8 mouse cellular contexts compared by ENCODE assay signal in genomic region chr17:63863012-63863630, GRCm38 (mm10). TPM values are rescaled to one million over a fixed set of nuclear protein-coding genes. Genes with fewer than 3 reads are reported as not detected.
A peak's percentile ranks its signal among the peaks of the same experiment; 100 is the strongest.
DNase-seq lines count a peak whose midpoint lies in the region; ATAC-seq and TF ChIP-seq lines count a peak whose summit lies in the region.

TSS of gene Fer (plus strand) at chr17:63863062.

- H3K4me3 ChIP-seq in layer of hippocampus, adult 2 months, result peak within 1 kb of the TSS; percentile 78
- H3K4me3 ChIP-seq in forebrain, embryonic 16.5 days (replicated peaks; ENCODE audit: low read length), result peak within 1 kb of the TSS; percentile 96
- peak within 1 kb of the TSS; percentile 98 for H3K4me3 ChIP-seq in hindbrain, embryonic 15.5 days
- H3K4me3 ChIP-seq in liver, embryonic 13.5 days (replicated peaks), result peak within 1 kb of the TSS; percentile 94
- H3K4me3 ChIP-seq in stomach, postnatal 0 days (ENCODE audit: low read depth, low read length), result peak within 1 kb of the TSS; percentile 90

- WGBS in forebrain, embryonic 16.5 days, result under 1% methylated on average over 41 of the region's 41 CpGs
- under 1% methylated on average over 41 of the region's 41 CpGs for WGBS in hindbrain, embryonic 15.5 days
- under 1% methylated on average over 41 of the region's 41 CpGs for WGBS in liver, embryonic 13.5 days (ENCODE audit: insufficient replicate concordance)
- 2% methylated on average over 41 of the region's 41 CpGs for WGBS in stomach, postnatal 0 days

- DNase-seq in layer of hippocampus, adult 2 months (ENCODE audit: low spot score in 2 of 2), result peak in 1 of 2 experiments; percentile 25
- no peak for DNase-seq in layer of hippocampus, adult 11-12 months (ENCODE audit: low spot score)
- DNase-seq in adrenal gland, postnatal 10 days, result no peak
- no peak for DNase-seq in liver, embryonic 13.5 days
- DNase-seq in stomach, postnatal 0 days (ENCODE audit: low spot score), result no peak
- no peak for DNase-seq in urinary bladder, postnatal 10 days (ENCODE audit: low spot score)

- no peaks in the 10 kb centered on the region for H3K9me3 ChIP-seq in forebrain, embryonic 16.5 days (ENCODE audit: control insufficient read depth, low read length)
- H3K9me3 ChIP-seq in hindbrain, embryonic 15.5 days, result no peaks in the 10 kb centered on the region
- H3K9me3 ChIP-seq in liver, embryonic 13.5 days (replicated peaks), result no peaks in the 10 kb centered on the region
- H3K9me3 ChIP-seq in stomach, postnatal 0 days (ENCODE audit: control insufficient read depth, low read length), result no peaks in the 10 kb centered on the region

- no peak for TF ChIP-seq EP300 in stomach, postnatal 0 days (optimal IDR thresholded peaks at IDR 0.05)

- ATAC-seq in forebrain, embryonic 16.5 days, result peak; percentile 30
- no peak for ATAC-seq in hindbrain, embryonic 15.5 days (ENCODE audit: low FRiP score, low read depth)
- ATAC-seq in liver, embryonic 13.5 days (ENCODE audit: low read depth), result peak; percentile 33
- peak; percentile 65 for ATAC-seq in stomach, postnatal 0 days (ENCODE audit: low FRiP score, low TSS enrichment)

- TF ChIP-seq CTCF in layer of hippocampus, adult 2 months (conservative IDR thresholded peaks at IDR 0.05), result no peak
- TF ChIP-seq CTCF in stomach, postnatal 0 days (IDR thresholded peaks at IDR 0.05; ENCODE audit: low read depth), result no peak

- no peaks in the 10 kb centered on the region for H3K27me3 ChIP-seq in forebrain, embryonic 16.5 days (replicated peaks; ENCODE audit: control insufficient read depth, insufficient read depth, low read length)
- H3K27me3 ChIP-seq in hindbrain, embryonic 15.5 days, result no peaks in the 10 kb centered on the region
- peaks cover 4% of the 10 kb centered on the region; the same call in 1 of the 2 replicates for H3K27me3 ChIP-seq in liver, embryonic 13.5 days
- no peaks in the 10 kb centered on the region for H3K27me3 ChIP-seq in stomach, postnatal 0 days (ENCODE audit: control insufficient read depth, insufficient read depth, low read length)

- H3K4me2 ChIP-seq in forebrain, embryonic 16.5 days (ENCODE audit: low read length), result peak within 1 kb of the TSS; percentile 95
- peak within 1 kb of the TSS; percentile 89 for H3K4me2 ChIP-seq in hindbrain, embryonic 15.5 days
- peak within 1 kb of the TSS; percentile 99 for H3K4me2 ChIP-seq in liver, embryonic 13.5 days
- H3K4me2 ChIP-seq in stomach, postnatal 0 days (replicated peaks; ENCODE audit: low read depth), result peak within 1 kb of the TSS; percentile 92

- peaks cover 13% of the 10 kb centered on the region for H3K4me1 ChIP-seq in forebrain, embryonic 16.5 days (replicated peaks; ENCODE audit: control insufficient read depth, insufficient read depth, low read length)
- peaks cover 16% of the 10 kb centered on the region for H3K4me1 ChIP-seq in hindbrain, embryonic 15.5 days (replicated peaks)
- H3K4me1 ChIP-seq in liver, embryonic 13.5 days (replicated peaks), result peaks cover 25% of the 10 kb centered on the region
- no peaks in the 10 kb centered on the region for H3K4me1 ChIP-seq in stomach, postnatal 0 days (replicated peaks; ENCODE audit: control insufficient read depth, insufficient read depth)

- peak within 1 kb of the TSS; percentile 95 for H3K27ac ChIP-seq in layer of hippocampus, adult 2 months
- peak within 1 kb of the TSS; percentile 83 for H3K27ac ChIP-seq in forebrain, embryonic 16.5 days (ENCODE audit: low read length)
- peak within 1 kb of the TSS; percentile 97 for H3K27ac ChIP-seq in hindbrain, embryonic 15.5 days (replicated peaks)
- peak within 1 kb of the TSS; percentile 70 for H3K27ac ChIP-seq in liver, embryonic 13.5 days
- H3K27ac ChIP-seq in stomach, postnatal 0 days (replicated peaks), result peak within 1 kb of the TSS; percentile 94

- no peaks in the 10 kb centered on the region for H3K36me3 ChIP-seq in forebrain, embryonic 16.5 days (ENCODE audit: control insufficient read depth, insufficient read depth)
- H3K36me3 ChIP-seq in hindbrain, embryonic 15.5 days, result no peaks in the 10 kb centered on the region
- no peaks in the 10 kb centered on the region for H3K36me3 ChIP-seq in liver, embryonic 13.5 days
- no peaks in the 10 kb centered on the region for H3K36me3 ChIP-seq in stomach, postnatal 0 days (ENCODE audit: control insufficient read depth, insufficient read depth, low read length)

- peak within 1 kb of the TSS; percentile 90 for H3K9ac ChIP-seq in forebrain, embryonic 16.5 days (replicated peaks; ENCODE audit: low read depth, low read length)
- peak within 1 kb of the TSS; percentile 97 for H3K9ac ChIP-seq in hindbrain, embryonic 15.5 days
- H3K9ac ChIP-seq in liver, embryonic 13.5 days, result peak within 1 kb of the TSS; percentile 89
- H3K9ac ChIP-seq in stomach, postnatal 0 days (ENCODE audit: low read length), result peak within 1 kb of the TSS; percentile 89

RNA-seq across cellular contexts. Expression of gene Fer, which starts in this region (rescaled TPM):
- total RNA-seq in layer of hippocampus, adult 2 months (2021), result 10 to 100 TPM; 32.9 to 34.9 TPM
- 10 to 100 TPM; 16.8 to 22.0 TPM for total RNA-seq in adrenal gland, postnatal 10 days (2021)
- 34.2 and 36.7 TPM in 2 replicates for polyA plus RNA-seq in forebrain, embryonic 16.5 days (2015; fragmentation: Nextera tagmentation; extraction: Ambion mirVana)
- polyA plus RNA-seq in hindbrain, embryonic 15.5 days (2015; fragmentation: Nextera tagmentation; extraction: Ambion mirVana), result 28.8 and 33.8 TPM in 2 replicates
- polyA plus RNA-seq in liver, embryonic 13.5 days (2015; fragmentation: Nextera tagmentation; extraction: Ambion mirVana), result 9.3 and 12.4 TPM in 2 replicates
- 17.2 and 18.5 TPM in 2 replicates for polyA plus RNA-seq in stomach, postnatal 0 days (2015; fragmentation: Nextera tagmentation; extraction: Ambion mirVana)
